Mouse (Mus musculus): Measurements from ENCODE around the gene Twist1. TPM values are rescaled to one million over a fixed set of nuclear protein-coding genes. Genes with fewer than 3 reads are reported as not detected.

The Twist1 gene
- total RNA-seq, 2 experiments from 2014 or later, result 0.92 to 1.3 TPM

GRCm38 (mm10) chr12:33968898-33969178, 11.4 kb downstream of the Twist1 start:
- no peak overlapping the region for H3K27ac ChIP-seq
- no peak for DNase-seq
- TF ChIP-seq CTCF (IDR thresholded peaks at IDR 0.05), result no peak
- intact Hi-C loops (cut with DNase I), result no loop called here
- peak overlapping the region; percentile 64; the same call in 1 of the 2 replicates for H3K4me3 ChIP-seq

GRCm38 (mm10) chr12:33980159-33980558, 22.7 kb downstream of the Twist1 start:
- no peak for DNase-seq
- intact Hi-C loops (cut with DNase I), result no loop called here
- H3K4me3 ChIP-seq, result no peak overlapping the region
- TF ChIP-seq CTCF (IDR thresholded peaks at IDR 0.05), result no peak
- H3K27ac ChIP-seq, result no peak overlapping the region

- Histone ChIP-seq H3K4me3 (no peak overlapping the region), H3K27ac (no peak overlapping the region)
- peak; percentile 25 for DNase-seq
- no peak for TF ChIP-seq CTCF (IDR thresholded peaks at IDR 0.05)
- intact Hi-C loops (cut with DNase I), result no loop called here
Measured at GRCm38 (mm10) chr12:33981433-33981832, 24.0 kb downstream of the Twist1 start.

- H3K27ac ChIP-seq, result no peak overlapping the region
- no peak for TF ChIP-seq CTCF (IDR thresholded peaks at IDR 0.05)
- H3K4me3 ChIP-seq, result no peak overlapping the region
- intact Hi-C loops (cut with DNase I), result no loop called here
- DNase-seq, result no peak
Measured at GRCm38 (mm10) chr12:33993127-33993526, 35.7 kb downstream of the Twist1 start.

Other genes with a start within 250 kb of the Twist1 start
- not detected for gene Ferd3l, start 29.2 kb upstream of the Twist1 start, total RNA-seq (2021)

Measured in gastrocnemius, adult 2 months (tissue).